Mouse (Mus musculus) embryonic facial prominence, embryonic 11.5 days (tissue): ENCODE results near the gene Rxfp3. TPM values are rescaled to one million over a fixed set of nuclear protein-coding genes. Genes with fewer than 3 reads are reported as not detected.

ENCODE experiments used
- ATAC-seq: fragments of 200-750 bp; cut with Nextera tagmentation; replicated peaks from 2 replicates; pipeline ENCODE4 v1.8.0; 2017; ENCODE audit warnings: low read depth; ENCODE audit not compliant: insufficient number of reproducible peaks, low FRiP score, low TSS enrichment
- DNase-seq: peaks from one replicate; pipeline ENCODE4 v3.0.0-alpha.2; 2015; ENCODE audit warnings: low spot score
- H3K27ac ChIP-seq: fragments of 300-500 bp; sonication (generic); replicated peaks from 2 replicates; pipeline ENCODE4 v1.5.1; 2014; ENCODE audit warnings: mild to moderate bottlenecking, low read depth, low read length, control low read depth
- H3K27me3 ChIP-seq: fragments of 300-500 bp; sonication (generic); 2 replicates; pipeline ENCODE4 v1.6.1; 2014; ENCODE audit warnings: mild to moderate bottlenecking, low read length, moderate library complexity, mixed read lengths; ENCODE audit not compliant: control insufficient read depth, insufficient read depth
- H3K36me3 ChIP-seq: fragments of 300-500 bp; sonication (generic); replicated peaks from 2 replicates; pipeline ENCODE4 v1.6.1; 2014; ENCODE audit warnings: low read depth, mild to moderate bottlenecking, low read length, moderate library complexity, mixed read lengths; ENCODE audit not compliant: control insufficient read depth, insufficient read depth
- H3K4me1 ChIP-seq: fragments of 300-500 bp; sonication (generic); 2 replicates; pipeline ENCODE4 v1.6.1; 2014; ENCODE audit warnings: low read length, mixed read lengths; ENCODE audit not compliant: control insufficient read depth, insufficient read depth
- H3K4me2 ChIP-seq: fragments of 300-500 bp; sonication (generic); 2 replicates; pipeline ENCODE4 v1.6.1; 2014; ENCODE audit warnings: low read depth, mild to moderate bottlenecking, control low read depth, low read length, moderate library complexity
- H3K4me3 ChIP-seq: fragments of 300-500 bp; sonication (generic); 2 replicates; pipeline ENCODE4 v1.5.1; 2014; ENCODE audit warnings: low read depth, low read length, control low read depth
- H3K9ac ChIP-seq: fragments of 300-500 bp; sonication (generic); replicated peaks from 2 replicates; pipeline ENCODE4 v1.6.1; 2014; ENCODE audit warnings: mild to moderate bottlenecking, control low read depth, low read length
- H3K9me3 ChIP-seq: fragments of 300-500 bp; sonication (generic); replicated peaks from 2 replicates; pipeline ENCODE4 v1.6.1; 2016; ENCODE audit warnings: mild to moderate bottlenecking, low read length, inconsistent platforms, mixed read lengths; ENCODE audit not compliant: control insufficient read depth
- WGBS: fragments of 180-500 bp; shearing (Covaris S2); extraction: QIAGEN DNeasy Blood & Tissue Kit; methylation state at CpG from one replicate; pipeline ENCODE4 v1.1.7; 2014; 5-methylcytosine and 5-hydroxymethylcytosine counted together
- polyA plus RNA-seq: library from polyadenylated mRNA; unstranded; fragments of >200 nt; fragmentation: Nextera tagmentation; extraction: Ambion mirVana; gene quantifications from 2 replicates; pipeline ENCODE4 v1.2.1, GENCODE M21; 2014

The Rxfp3 gene
- polyA plus RNA-seq, 1 experiment from 2014 or later = 1.3 TPM

GRCm38 (mm10) chr15:11065528-11066171, 27.9 kb upstream of the Rxfp3 start:
- no peak for ATAC-seq
- DNase-seq = no peak

GRCm38 (mm10) chr15:11064558-11065411, 27.0 kb upstream of the Rxfp3 start, which contains the start of gene Adamts12:
Adamts12 (plus strand) TSS chr15:11064790.
- Histone ChIP-seq H3K27me3 (no peaks in the 10 kb centered on the region), H3K27ac (peak within 1 kb of the TSS; percentile 88)

More at GRCm38 (mm10) chr15:11065528-11066171, 27.9 kb upstream of the Rxfp3 start:
- Histone ChIP-seq H3K9me3 (no peaks in the 10 kb centered on the region), H3K4me3 (peak overlapping the region; percentile 31), H3K4me1 (peaks cover 5% of the 10 kb centered on the region), H3K27ac (peak overlapping the region; percentile 88), H3K9ac (peak overlapping the region; percentile 53), H3K4me2 (peak overlapping the region; percentile 59), H3K27me3 (no peaks in the 10 kb centered on the region), H3K36me3 (no peaks in the 10 kb centered on the region)
- WGBS = 5% methylated on average over 9 of the region's 9 CpGs

DNA sequence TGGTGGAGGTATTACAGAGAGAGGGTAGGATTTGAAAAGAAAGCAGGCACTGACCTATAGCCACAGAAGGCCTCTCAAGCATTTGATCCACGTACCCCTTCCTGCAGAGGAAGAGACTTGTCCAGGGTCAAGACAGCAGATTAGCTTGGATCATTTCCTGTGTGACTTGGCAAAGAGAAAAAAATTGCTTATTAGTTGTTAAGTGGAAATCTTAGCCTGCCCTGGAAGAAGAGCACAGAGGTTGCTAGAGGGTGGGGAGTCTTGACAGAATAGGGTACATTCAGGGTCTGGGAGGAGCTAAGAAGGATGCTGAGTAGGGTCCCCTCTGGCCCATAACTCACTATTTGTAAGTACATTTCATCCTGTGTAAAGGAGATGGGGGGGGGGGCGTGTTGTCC, 26.4 kb upstream of the Rxfp3 start:
- no peaks in the 10 kb centered on the region for H3K9me3 ChIP-seq
- WGBS = 8% methylated on average over 2 of the region's 2 CpGs
- no peak overlapping the region for H3K4me3 ChIP-seq
- peak; percentile 14; the same call in 1 of the 2 replicates for ATAC-seq
- peaks cover 5% of the 10 kb centered on the region for H3K4me1 ChIP-seq
- peak overlapping the region; percentile 59; the same call in 1 of the 2 replicates for H3K4me2 ChIP-seq
- H3K9ac ChIP-seq = no peak overlapping the region; the same call in 1 of the 2 replicates
- no peaks in the 10 kb centered on the region for H3K27me3 ChIP-seq
- H3K36me3 ChIP-seq = no peaks in the 10 kb centered on the region
- H3K27ac ChIP-seq = peak overlapping the region; percentile 88; the same call in 1 of the 2 replicates
- no peak for DNase-seq

More at GRCm38 (mm10) chr15:11064558-11065411, 27.0 kb upstream of the Rxfp3 start, which contains the start of gene Adamts12:
- peak within 1 kb of the TSS; percentile 31 for H3K4me3 ChIP-seq
- no peaks in the 10 kb centered on the region for H3K9me3 ChIP-seq
- ATAC-seq (peak; percentile 78), DNase-seq (peak; percentile 67)
- H3K4me2 ChIP-seq = peak within 1 kb of the TSS; percentile 59
- H3K36me3 ChIP-seq = no peaks in the 10 kb centered on the region
- peaks cover 5% of the 10 kb centered on the region for H3K4me1 ChIP-seq
- peak within 1 kb of the TSS; percentile 53 for H3K9ac ChIP-seq
- 2% methylated on average over 25 of the region's 25 CpGs for WGBS

GRCm38 (mm10) chr15:11062903-11063302, 25.1 kb upstream of the Rxfp3 start:
- Histone ChIP-seq H3K4me2 (no peak overlapping the region), H3K27ac (no peak overlapping the region), H3K4me3 (no peak overlapping the region), H3K36me3 (no peaks in the 10 kb centered on the region), H3K4me1 (peaks cover 5% of the 10 kb centered on the region), H3K9me3 (no peaks in the 10 kb centered on the region), H3K27me3 (no peaks in the 10 kb centered on the region), H3K9ac (no peak overlapping the region)
- ATAC-seq = no peak
- DNase-seq = no peak
- WGBS = 86% methylated on average over 1 of the region's 1 CpGs

DNA sequence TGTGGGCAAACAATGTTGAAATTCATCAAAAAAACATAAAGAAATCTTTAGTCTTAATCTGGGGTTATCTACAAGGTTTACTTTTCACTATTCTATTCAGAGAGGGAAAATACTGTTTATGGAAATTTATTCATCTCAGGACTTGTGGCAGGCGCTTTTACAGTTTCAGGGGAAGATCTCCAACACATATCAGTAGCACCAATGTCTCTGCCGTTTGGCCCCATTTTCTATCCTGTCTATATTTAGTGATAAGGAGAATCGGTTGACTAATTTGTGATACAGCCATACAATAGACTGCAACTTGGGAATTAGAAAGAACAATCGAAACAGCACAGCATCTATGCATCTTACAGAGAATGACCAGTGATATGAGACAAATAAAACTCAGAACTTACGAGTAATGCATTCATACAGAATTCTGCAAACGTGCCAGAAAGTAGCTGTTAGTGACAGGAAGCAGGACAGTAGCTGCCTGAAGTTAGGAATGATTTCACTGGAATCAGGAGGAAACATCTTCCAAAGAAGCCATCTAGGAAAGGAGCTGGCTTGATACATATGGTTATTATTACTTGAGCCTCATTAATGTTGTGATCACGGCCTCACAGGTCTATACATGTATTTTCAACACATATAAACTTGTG, 16.8 kb upstream of the Rxfp3 start:
- DNase-seq = no peak
- ATAC-seq = no peak
- Histone ChIP-seq H3K27me3 (no peaks in the 10 kb centered on the region), H3K4me1 (no peaks in the 10 kb centered on the region), H3K9ac (no peak overlapping the region), H3K27ac (no peak overlapping the region), H3K36me3 (no peaks in the 10 kb centered on the region), H3K4me3 (no peak overlapping the region), H3K9me3 (no peaks in the 10 kb centered on the region), H3K4me2 (no peak overlapping the region)
- whole genome bisulfite sequencing = 77% methylated on average over 7 of the region's 7 CpGs

DNA sequence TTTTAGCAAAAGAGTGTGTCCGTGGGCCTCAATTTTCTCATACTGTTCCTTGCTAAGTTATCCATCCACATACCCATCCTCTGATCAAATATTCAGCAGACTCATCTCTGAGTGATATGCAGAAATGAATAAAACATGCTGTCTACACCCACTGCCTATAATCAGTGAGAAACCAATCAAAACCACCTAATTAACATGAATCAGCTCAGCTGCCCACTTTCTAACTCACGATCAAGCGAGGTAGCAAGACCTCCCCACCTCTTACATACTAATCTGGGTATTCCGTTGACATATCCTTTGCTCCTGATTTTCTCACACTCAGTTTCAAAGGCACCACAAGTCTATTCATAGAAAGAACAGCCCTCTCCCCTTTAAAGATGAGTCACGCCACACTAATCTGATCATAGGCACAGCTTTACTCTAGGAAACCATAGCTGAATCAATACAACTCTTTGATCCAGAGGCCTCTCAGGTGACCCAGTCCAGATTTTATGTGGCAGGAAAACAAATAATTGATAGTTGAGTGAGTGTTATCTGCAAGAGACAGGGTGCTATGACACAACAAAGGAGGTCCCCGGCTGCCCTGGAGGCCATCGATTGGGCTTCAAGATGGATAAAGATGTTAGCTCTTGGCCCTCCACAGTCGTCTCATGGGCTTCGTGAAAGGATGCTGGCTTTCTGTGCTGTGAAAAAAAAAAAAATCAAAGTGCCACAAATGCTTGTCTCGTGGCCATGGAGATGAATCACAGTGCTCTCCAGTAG, 16.1 kb upstream of the Rxfp3 start:
- no peaks in the 10 kb centered on the region for H3K9me3 ChIP-seq
- H3K4me2 ChIP-seq = no peak overlapping the region
- no peak overlapping the region for H3K4me3 ChIP-seq
- H3K27me3 ChIP-seq = no peaks in the 10 kb centered on the region
- DNase-seq (no peak), ATAC-seq (no peak)
- WGBS = 77% methylated on average over 10 of the region's 10 CpGs
- no peaks in the 10 kb centered on the region for H3K36me3 ChIP-seq
- no peak overlapping the region for H3K9ac ChIP-seq
- H3K27ac ChIP-seq = no peak overlapping the region
- H3K4me1 ChIP-seq = no peaks in the 10 kb centered on the region

- H3K4me3 ChIP-seq = no peak overlapping the region
- ATAC-seq = no peak
- no peaks in the 10 kb centered on the region for H3K4me1 ChIP-seq
- no peak overlapping the region for H3K27ac ChIP-seq
- 82% methylated on average over 5 of the region's 5 CpGs for WGBS
- no peaks in the 10 kb centered on the region for H3K36me3 ChIP-seq
- DNase-seq = no peak
- no peak overlapping the region for H3K9ac ChIP-seq
- no peaks in the 10 kb centered on the region for H3K9me3 ChIP-seq
- peaks cover 4% of the 10 kb centered on the region; the same call in 1 of the 2 replicates for H3K27me3 ChIP-seq
- H3K4me2 ChIP-seq = no peak overlapping the region
Observed at GRCm38 (mm10) chr15:11042828-11043227, 5.0 kb upstream of the Rxfp3 start.
